Mouse (Mus musculus) layer of hippocampus, adult 2 months (tissue): Measurements from ENCODE around the gene Sf3b4. TPM values are rescaled to one million over a fixed set of nuclear protein-coding genes. Genes with fewer than 3 reads are reported as not detected.

Experiments used
- DNase-seq, 2 experiments: peaks; one replicate each; pipeline ENCODE4 v3.0.0; 2022; ENCODE audit warnings: low spot score in 2 of 2
- H3K27ac ChIP-seq: fragments of 200-600 bp; 2 replicates; pipeline ENCODE4 v1.8.1; 2022
- H3K4me3 ChIP-seq: fragments of 200-600 bp; 2 replicates; pipeline ENCODE4 v1.8.1; 2022; ENCODE audit warnings: mild to moderate bottlenecking
- CTCF ChIP-seq: fragments of 200-600 bp; conservative IDR thresholded peaks from 2 replicates; pipeline ENCODE4 v1.8.1; 2022; ENCODE audit warnings: antibody characterized with exemption, mild to moderate bottlenecking, moderate library complexity
- long read RNA-seq, 2 experiments: library from polyadenylated mRNA; stranded (forward); transcript quantifications; one replicate each; pipeline ENCODE4 v2.0.0; 2021; ENCODE audit warnings: borderline mapping rate in 2 of 2
- total RNA-seq, 2 experiments: library from RNA; stranded (reverse); gene quantifications; 2 replicates each; pipeline ENCODE4 v1.2.3; 2021

The Sf3b4 gene
- 10 to 100 TPM; 50.1 to 50.2 TPM for total RNA-seq
- long read RNA-seq, experiment 1, transcript Sf3b4-201 (6 exons, 1,915 nt) = major isoform, 50 of 57 reads
- long read RNA-seq, experiment 1, partial matches to known transcripts = 4 of 57 reads
- long read RNA-seq, experiment 1, other reads (novel, unspliced or antisense) = 3 of 57 reads
- long read RNA-seq, experiment 2, transcript Sf3b4-201 (6 exons, 1,915 nt) = major isoform, 74 of 88 reads
- long read RNA-seq, experiment 2, partial matches to known transcripts = 9 of 88 reads
- long read RNA-seq, experiment 2, other reads (novel, unspliced or antisense) = 5 of 88 reads

GRCm38 (mm10) chr3:96172197-96173178 is at the start of gene Sf3b4:
Gene Sf3b4, plus strand, starts transcription at chr3:96172332.
- Histone ChIP-seq H3K27ac (peak within 1 kb of the TSS; percentile 98), H3K4me3 (peak within 1 kb of the TSS; percentile 98)
- TF ChIP-seq CTCF = no peak
- DNase-seq = peak; percentile 82 to 83

GRCm38 (mm10) chr3:96124235-96124634 is 47.9 kb upstream of the Sf3b4 start:
- H3K4me3 ChIP-seq = no peak overlapping the region
- H3K27ac ChIP-seq = no peak overlapping the region
- no peak for TF ChIP-seq CTCF
- DNase-seq = no peak

GRCm38 (mm10) chr3:96128128-96128527 is 44.0 kb upstream of the Sf3b4 start:
- Histone ChIP-seq H3K27ac (no peak overlapping the region), H3K4me3 (no peak overlapping the region)
- no peak for DNase-seq
- TF ChIP-seq CTCF = no peak

GRCm38 (mm10) chr3:96132478-96132877 is 39.7 kb upstream of the Sf3b4 start:
- no peak for TF ChIP-seq CTCF
- Histone ChIP-seq H3K4me3 (no peak overlapping the region), H3K27ac (no peak overlapping the region)
- DNase-seq = no peak

- TF ChIP-seq CTCF = no peak
- DNase-seq = no peak
Measured at GRCm38 (mm10) chr3:96133327-96133905, 38.7 kb upstream of the Sf3b4 start.

GRCm38 (mm10) chr3:96135011-96135410 is 37.1 kb upstream of the Sf3b4 start:
- DNase-seq = no peak
- no peak for TF ChIP-seq CTCF
- no peak overlapping the region for H3K27ac ChIP-seq
- H3K4me3 ChIP-seq = no peak overlapping the region

More at GRCm38 (mm10) chr3:96133327-96133905, 38.7 kb upstream of the Sf3b4 start:
- no peak overlapping the region for H3K27ac ChIP-seq
- H3K4me3 ChIP-seq = no peak overlapping the region

- DNase-seq = peak; percentile 54 to 72
- Histone ChIP-seq H3K4me3 (no peak overlapping the region), H3K27ac (peak overlapping the region; percentile 83)
- peak; percentile 92 for TF ChIP-seq CTCF
Measured at GRCm38 (mm10) chr3:96147950-96148349, 24.2 kb upstream of the Sf3b4 start.

- H3K27ac ChIP-seq = no peak overlapping the region
- no peak overlapping the region for H3K4me3 ChIP-seq
- no peak for DNase-seq
- no peak for TF ChIP-seq CTCF
Measured at GRCm38 (mm10) chr3:96151836-96152235, 20.3 kb upstream of the Sf3b4 start.

- TF ChIP-seq CTCF = no peak
- no peak for DNase-seq
- no peak overlapping the region for H3K27ac ChIP-seq
- H3K4me3 ChIP-seq = no peak overlapping the region
Measured at GRCm38 (mm10) chr3:96152611-96153010, 19.5 kb upstream of the Sf3b4 start.

- Histone ChIP-seq H3K4me3 (no peak overlapping the region), H3K27ac (no peak overlapping the region)
- no peak for TF ChIP-seq CTCF
- DNase-seq = no peak
Measured at GRCm38 (mm10) chr3:96155501-96155900, 16.6 kb upstream of the Sf3b4 start.

GRCm38 (mm10) chr3:96159820-96160219 is 12.3 kb upstream of the Sf3b4 start:
- H3K27ac ChIP-seq = peak overlapping the region; percentile 68
- no peak for TF ChIP-seq CTCF
- no peak for DNase-seq
- no peak overlapping the region for H3K4me3 ChIP-seq

GRCm38 (mm10) chr3:96160222-96160802 is 11.8 kb upstream of the Sf3b4 start:
- Histone ChIP-seq H3K27ac (peak overlapping the region; percentile 68), H3K4me3 (peak overlapping the region; percentile 58)
- no peak for DNase-seq
- TF ChIP-seq CTCF = no peak
